Mouse (Mus musculus) heart, embryonic 10.5 days (tissue): ENCODE results near the gene Taar6. TPM values are rescaled to one million over a fixed set of nuclear protein-coding genes. Genes with fewer than 3 reads are reported as not detected.

Source experiments
- DNase-seq: peaks from one replicate; pipeline ENCODE4 v3.0.0-alpha.2; 2017; ENCODE audit warnings: low spot score
- H3K27ac ChIP-seq: fragments of 300-500 bp; sonication (generic); 2 replicates; pipeline ENCODE4 v1.5.1; 2016; ENCODE audit warnings: mild to moderate bottlenecking
- H3K27me3 ChIP-seq: fragments of 300-500 bp; sonication (generic); 2 replicates; pipeline ENCODE4 v1.6.1; 2016; ENCODE audit warnings: mild to moderate bottlenecking; ENCODE audit not compliant: poor library complexity, insufficient read depth, severe bottlenecking
- H3K36me3 ChIP-seq: fragments of 300-500 bp; sonication (generic); 2 replicates; pipeline ENCODE4 v1.6.1; 2016; ENCODE audit warnings: mild to moderate bottlenecking, moderate library complexity
- H3K4me1 ChIP-seq: fragments of 300-500 bp; sonication (generic); 2 replicates; pipeline ENCODE4 v1.6.1; 2016; ENCODE audit warnings: mild to moderate bottlenecking
- H3K4me3 ChIP-seq: fragments of 300-500 bp; sonication (generic); 2 replicates; pipeline ENCODE4 v1.5.1; 2016; ENCODE audit warnings: mild to moderate bottlenecking, moderate library complexity
- H3K9me3 ChIP-seq: fragments of 300-500 bp; sonication (generic); 2 replicates; pipeline ENCODE4 v1.6.1; 2016; ENCODE audit warnings: mild to moderate bottlenecking, moderate library complexity
- WGBS: fragments of 180-500 bp; shearing (Covaris S2); methylation state at CpG from one replicate; pipeline ENCODE4 v1.1.7; 2016; 5-methylcytosine and 5-hydroxymethylcytosine counted together
- polyA plus RNA-seq: library from polyadenylated mRNA; unstranded; fragments of >200 nt; fragmentation: Nextera tagmentation; extraction: Ambion mirVana; gene quantifications from 2 replicates; pipeline ENCODE4 v1.2.1, GENCODE M21; 2016

Gene Taar6
- polyA plus RNA-seq, 1 experiment from 2014 or later, result not detected

DNA sequence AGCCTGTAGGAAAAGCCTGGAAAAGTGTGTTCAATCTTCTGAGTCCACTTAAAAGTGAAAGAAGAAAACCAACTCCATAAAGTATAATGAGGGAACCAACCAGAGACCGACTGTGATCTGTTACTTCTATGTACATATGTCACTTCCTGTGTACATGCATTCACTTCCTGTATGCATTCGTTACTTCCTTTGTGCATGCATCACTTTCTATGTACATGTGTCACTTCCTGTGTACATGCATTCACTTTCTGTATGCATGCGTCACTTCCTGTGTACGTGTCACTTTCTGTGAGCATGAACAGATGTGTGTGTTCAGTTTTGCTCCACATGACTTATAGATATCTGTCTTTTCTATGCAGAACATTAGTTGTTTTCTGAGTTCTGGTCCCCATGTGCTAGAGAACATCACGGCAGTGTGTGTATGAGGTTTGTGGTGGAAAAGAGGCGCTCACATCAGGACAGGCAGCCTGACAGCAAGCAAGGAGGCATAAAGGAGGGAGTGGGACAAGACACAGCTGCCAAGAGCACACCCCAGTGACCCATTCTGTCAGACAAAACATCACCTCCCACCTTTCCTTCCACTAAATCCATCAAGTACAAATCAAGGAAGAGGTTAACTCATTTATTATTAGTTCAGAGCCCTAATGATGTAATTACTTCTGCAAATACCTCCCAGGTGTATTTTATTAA is 20.4 kb downstream of the Taar6 start:
- Histone ChIP-seq H3K4me3 (no peak overlapping the region), H3K27ac (no peak overlapping the region), H3K9me3 (no peaks in the 10 kb centered on the region), H3K36me3 (no peaks in the 10 kb centered on the region), H3K4me1 (no peaks in the 10 kb centered on the region), H3K27me3 (no peaks in the 10 kb centered on the region)
- WGBS, result 86% methylated on average over 6 of the region's 6 CpGs
- DNase-seq, result no peak

DNA sequence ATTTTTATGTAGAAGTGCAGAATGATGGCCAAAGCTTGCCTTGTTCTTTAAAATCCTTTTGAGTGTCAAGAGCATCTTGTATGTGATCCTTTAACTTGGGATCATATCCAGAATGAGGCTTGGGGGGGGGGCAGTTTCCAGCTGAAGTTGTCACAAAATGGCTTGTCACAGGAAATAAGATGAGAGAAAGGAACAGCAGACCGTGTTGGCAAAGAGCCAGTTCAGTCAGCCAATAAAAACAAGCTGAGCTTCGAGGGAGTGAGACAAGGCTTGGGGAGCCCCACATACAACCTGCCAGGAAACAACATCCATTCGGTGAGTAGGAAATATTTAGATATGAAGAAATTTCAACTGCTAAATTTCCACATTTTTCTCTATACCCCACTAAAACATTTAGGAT is 22.0 kb downstream of the Taar6 start:
- 51% methylated on average over 3 of the region's 3 CpGs for WGBS
- Histone ChIP-seq H3K36me3 (no peaks in the 10 kb centered on the region), H3K4me1 (no peaks in the 10 kb centered on the region), H3K9me3 (no peaks in the 10 kb centered on the region), H3K27ac (no peak overlapping the region), H3K27me3 (no peaks in the 10 kb centered on the region), H3K4me3 (no peak overlapping the region)
- peak; percentile 74 for DNase-seq

DNA sequence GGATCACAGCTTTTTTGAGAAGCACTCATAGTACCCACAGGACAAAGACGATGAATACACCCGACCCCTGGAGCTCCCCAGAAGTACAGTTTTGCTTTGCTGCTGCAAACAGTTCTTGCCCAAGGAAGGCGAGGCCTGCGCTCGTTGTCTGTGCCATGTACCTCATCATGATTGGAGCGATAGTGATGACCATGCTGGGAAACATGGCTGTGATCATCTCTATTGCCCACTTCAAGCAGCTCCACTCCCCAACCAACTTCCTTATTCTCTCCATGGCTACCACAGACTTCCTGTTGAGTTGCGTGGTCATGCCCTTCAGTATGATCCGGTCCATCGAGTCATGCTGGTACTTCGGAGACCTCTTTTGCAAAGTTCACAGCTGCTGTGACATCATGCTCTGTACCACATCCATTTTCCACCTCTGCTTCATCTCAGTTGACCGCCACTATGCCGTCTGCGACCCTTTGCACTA is 25.0 kb downstream of the Taar6 start, which contains the start of gene Taar4:
TSS of gene Taar4 (plus strand) at position 51 of the 472 bp plus-strand sequence.
- Histone ChIP-seq H3K36me3 (no peaks in the 10 kb centered on the region), H3K27me3 (no peaks in the 10 kb centered on the region), H3K4me1 (peaks cover 4% of the 10 kb centered on the region; the same call in 1 of the 2 replicates), H3K4me3 (no peak within 1 kb of the TSS), H3K9me3 (no peaks in the 10 kb centered on the region), H3K27ac (no peak within 1 kb of the TSS)
- no peak for DNase-seq
- WGBS, result 91% methylated on average over 13 of the region's 13 CpGs

DNA sequence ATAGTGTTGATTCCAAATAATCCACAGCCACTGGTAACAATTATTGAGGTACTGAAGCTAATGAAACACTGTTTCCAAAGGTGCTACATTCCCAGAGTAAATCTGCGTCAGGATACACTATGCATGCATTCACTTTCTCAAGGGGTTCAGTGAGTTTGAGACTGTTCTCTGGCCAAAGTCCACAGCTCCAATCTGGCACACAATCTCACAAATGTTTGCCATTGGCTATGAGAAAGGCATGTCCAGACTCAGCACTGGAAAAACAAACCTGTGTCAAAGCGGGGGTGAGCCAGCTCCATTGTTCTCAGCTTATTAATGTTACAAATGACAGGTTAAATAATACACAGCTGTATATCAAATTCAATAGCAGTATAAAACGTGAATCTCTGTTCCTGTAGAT is 26.4 kb downstream of the Taar6 start:
- no peaks in the 10 kb centered on the region for H3K27me3 ChIP-seq
- WGBS, result 65% methylated on average over 3 of the region's 3 CpGs
- peaks cover 7% of the 10 kb centered on the region; the same call in 1 of the 2 replicates for H3K4me1 ChIP-seq
- no peak overlapping the region for H3K4me3 ChIP-seq
- no peaks in the 10 kb centered on the region for H3K9me3 ChIP-seq
- no peak overlapping the region for H3K27ac ChIP-seq
- H3K36me3 ChIP-seq, result no peaks in the 10 kb centered on the region
- DNase-seq, result no peak

DNA sequence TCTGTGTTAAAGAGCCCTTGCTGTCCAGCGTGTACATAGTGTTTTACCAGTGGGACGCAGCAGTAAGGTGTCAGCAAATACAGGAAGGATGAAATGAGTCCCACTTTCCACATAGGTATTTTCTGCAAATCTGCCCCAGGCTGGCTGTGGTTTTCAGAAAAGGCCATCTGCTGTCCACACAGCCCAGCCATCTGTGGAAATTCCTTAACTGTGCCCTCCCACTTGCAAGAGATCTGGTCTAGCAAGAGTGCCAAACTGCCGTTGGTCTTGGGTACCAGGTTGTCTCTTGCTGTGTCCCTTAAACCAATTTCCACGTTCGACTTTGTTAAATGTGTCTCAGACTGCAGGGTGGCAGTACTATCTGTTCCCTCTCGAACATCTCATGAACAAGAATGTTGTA is 33.7 kb downstream of the Taar6 start:
- Histone ChIP-seq H3K27me3 (no peaks in the 10 kb centered on the region), H3K4me3 (no peak overlapping the region), H3K9me3 (no peaks in the 10 kb centered on the region), H3K36me3 (no peaks in the 10 kb centered on the region), H3K4me1 (0 out of 2 replicates have a peak, but pooled peaks cover 4% of the 10 kb centered on the region), H3K27ac (no peak overlapping the region)
- DNase-seq, result no peak
- 79% methylated on average over 6 of the region's 6 CpGs for WGBS

DNA sequence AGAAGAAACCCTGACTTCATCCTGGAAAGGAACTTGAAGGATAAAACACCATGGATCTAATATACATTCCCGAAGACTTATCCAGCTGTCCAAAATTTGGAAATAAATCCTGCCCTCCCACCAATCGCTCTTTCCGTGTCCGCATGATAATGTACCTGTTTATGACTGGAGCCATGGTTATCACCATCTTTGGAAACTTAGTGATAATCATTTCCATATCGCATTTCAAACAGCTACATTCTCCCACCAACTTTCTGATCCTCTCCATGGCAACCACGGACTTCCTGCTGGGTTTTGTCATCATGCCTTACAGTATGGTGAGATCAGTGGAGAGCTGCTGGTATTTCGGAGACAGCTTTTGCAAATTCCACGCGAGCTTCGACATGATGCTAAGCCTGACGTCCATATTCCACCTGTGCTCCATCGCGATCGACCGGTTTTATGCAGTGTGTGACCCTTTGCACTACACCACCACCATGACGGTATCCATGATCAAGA is 35.9 kb downstream of the Taar6 start, which contains the start of gene Taar3:
TSS of gene Taar3 (plus strand) at position 51 of the 498 bp plus-strand sequence.
- Histone ChIP-seq H3K9me3 (no peaks in the 10 kb centered on the region), H3K27ac (no peak within 1 kb of the TSS), H3K27me3 (no peaks in the 10 kb centered on the region), H3K36me3 (no peaks in the 10 kb centered on the region), H3K4me3 (no peak within 1 kb of the TSS), H3K4me1 (0 out of 2 replicates have a peak, but pooled peaks cover 4% of the 10 kb centered on the region)
- 85% methylated on average over 16 of the region's 16 CpGs for WGBS
- no peak for DNase-seq

DNA sequence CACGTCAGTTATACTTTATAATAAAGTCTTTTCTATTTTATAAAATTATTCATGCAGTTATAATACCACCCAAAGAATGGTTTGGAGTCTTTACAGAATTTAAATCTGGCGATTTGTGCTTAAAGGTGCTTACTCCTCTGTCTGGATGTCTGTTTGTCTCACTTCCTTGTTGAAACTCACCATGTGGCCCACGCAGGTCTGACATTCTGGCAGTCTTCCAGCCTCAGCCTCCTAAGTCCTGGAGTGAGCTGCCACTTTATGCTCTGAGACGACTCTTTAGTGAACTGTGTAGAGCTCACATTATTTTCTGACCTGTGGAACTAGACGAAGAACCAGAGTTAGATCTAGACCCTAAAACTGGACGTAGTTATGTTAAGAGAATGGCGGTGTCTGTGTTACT is 37.4 kb downstream of the Taar6 start:
- Histone ChIP-seq H3K27me3 (no peaks in the 10 kb centered on the region), H3K4me3 (no peak overlapping the region), H3K36me3 (no peaks in the 10 kb centered on the region), H3K4me1 (no peaks in the 10 kb centered on the region), H3K9me3 (no peaks in the 10 kb centered on the region), H3K27ac (no peak overlapping the region)
- DNase-seq, result no peak
- WGBS, result 64% methylated on average over 7 of the region's 7 CpGs

DNA sequence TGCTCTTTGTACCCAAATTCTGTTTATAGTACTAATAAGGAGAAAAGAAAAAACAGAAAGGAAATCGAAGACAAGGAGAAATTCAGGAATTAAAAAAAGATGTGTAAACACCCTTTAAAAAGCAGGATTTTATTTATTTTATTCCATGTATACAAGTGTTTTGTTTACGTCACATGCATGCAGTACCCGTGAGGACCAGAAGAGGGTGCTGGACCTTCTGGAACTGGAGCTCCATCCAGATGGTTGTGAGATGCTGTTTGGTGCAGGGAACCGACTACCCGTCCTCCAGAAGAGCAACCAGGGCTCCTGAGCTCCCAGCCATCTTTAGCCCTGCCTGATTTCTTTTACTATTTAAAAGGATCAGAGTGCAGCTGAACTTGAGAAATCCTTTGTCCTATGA is 43.0 kb downstream of the Taar6 start:
- no peak for DNase-seq
- no peaks in the 10 kb centered on the region for H3K9me3 ChIP-seq
- no peaks in the 10 kb centered on the region for H3K36me3 ChIP-seq
- no peak overlapping the region for H3K27ac ChIP-seq
- 75% methylated on average over 5 of the region's 5 CpGs for WGBS
- H3K4me3 ChIP-seq, result no peak overlapping the region
- H3K4me1 ChIP-seq, result no peaks in the 10 kb centered on the region
- H3K27me3 ChIP-seq, result no peaks in the 10 kb centered on the region

DNA sequence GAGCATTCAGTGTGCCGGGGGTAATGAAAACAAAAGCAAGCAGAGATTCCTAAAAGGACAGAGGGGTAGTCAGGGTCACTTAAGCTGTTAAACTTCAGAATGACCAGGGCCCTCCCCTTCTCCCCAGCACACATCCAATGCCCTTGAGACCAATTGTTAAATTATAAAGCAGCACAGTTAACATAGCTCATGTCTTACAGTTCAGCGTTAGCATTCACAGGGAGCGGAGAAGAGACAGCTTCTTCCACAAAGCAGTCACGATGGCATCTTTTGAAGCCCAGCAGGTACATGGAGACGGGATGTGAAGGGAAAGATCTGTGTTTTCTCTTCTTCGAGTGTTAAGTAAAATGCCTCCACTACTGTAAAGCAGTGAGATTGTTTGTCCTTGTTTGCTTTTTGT is 47.1 kb downstream of the Taar6 start, which contains the start of gene Taar2:
TSS of gene Taar2 (plus strand) at position 261 of the 400 bp plus-strand sequence.
- WGBS, result 59% methylated on average over 6 of the region's 6 CpGs
- H3K9me3 ChIP-seq, result no peaks in the 10 kb centered on the region

DNA sequence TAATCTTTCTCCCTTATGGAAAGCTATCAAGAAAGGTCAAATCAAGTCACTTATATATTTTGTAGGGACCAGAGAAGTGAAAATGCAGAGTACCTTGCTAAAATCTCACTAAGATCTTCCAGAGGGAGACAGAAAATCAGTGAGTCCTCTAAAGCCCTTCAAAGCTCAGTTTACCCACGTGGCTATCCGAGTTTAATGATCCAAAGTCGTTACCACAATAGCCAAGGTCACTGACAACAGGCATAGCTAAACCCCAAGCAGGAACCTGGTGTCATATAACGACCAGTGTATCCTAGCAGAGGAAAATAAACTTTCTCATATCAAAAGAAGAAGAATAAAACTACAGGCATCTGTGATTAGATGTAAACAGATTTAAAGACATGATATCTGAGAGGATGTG is 47.8 kb downstream of the Taar6 start:
- no peak for DNase-seq
- Histone ChIP-seq H3K4me3 (no peak overlapping the region), H3K9me3 (no peaks in the 10 kb centered on the region), H3K27ac (no peak overlapping the region), H3K36me3 (no peaks in the 10 kb centered on the region), H3K27me3 (no peaks in the 10 kb centered on the region), H3K4me1 (peaks cover 3% of the 10 kb centered on the region; the same call in 1 of the 2 replicates)
- WGBS, result 49% methylated on average over 4 of the region's 4 CpGs

More for the DNA sequence above, 47.1 kb downstream of the Taar6 start, which contains the start of gene Taar2:
- DNase-seq, result no peak
- H3K4me3 ChIP-seq, result no peak within 1 kb of the TSS
- H3K27ac ChIP-seq, result no peak within 1 kb of the TSS
- no peaks in the 10 kb centered on the region for H3K27me3 ChIP-seq
- H3K36me3 ChIP-seq, result no peaks in the 10 kb centered on the region
- H3K4me1 ChIP-seq, result peaks cover 3% of the 10 kb centered on the region; the same call in 1 of the 2 replicates

Other genes starting within 250 kb of the Taar6 start
- 94.5 and 118 TPM in 2 replicates for gene Rps12, start 198.4 kb downstream of the Taar6 start, polyA plus RNA-seq
- 5.6 and 7.1 TPM in 2 replicates for gene Slc18b1, start 188.7 kb downstream of the Taar6 start, polyA plus RNA-seq
- gene Vnn3, start 134.2 kb downstream of the Taar6 start, polyA plus RNA-seq, result not detected in 2 replicates
- 12.3 and 12.4 TPM in 2 replicates for gene Vnn1, start 91.0 kb downstream of the Taar6 start, polyA plus RNA-seq
- gene Taar1, start 65.3 kb downstream of the Taar6 start, polyA plus RNA-seq, result not detected in 2 replicates
- gene Taar2, start 47.1 kb downstream of the Taar6 start, polyA plus RNA-seq, result 0.14 TPM in 1 of 2 replicates, not detected in the other
- gene Taar3, start 36.1 kb downstream of the Taar6 start, polyA plus RNA-seq, result not detected in 2 replicates
- not detected in 2 replicates for gene Taar4, start 25.2 kb downstream of the Taar6 start, polyA plus RNA-seq
- gene Taar5, start 14.9 kb downstream of the Taar6 start, polyA plus RNA-seq, result not detected in 2 replicates
- gene Taar7a, start 7.8 kb upstream of the Taar6 start, polyA plus RNA-seq, result not detected in 2 replicates
- gene Taar7b, start 14.3 kb upstream of the Taar6 start, polyA plus RNA-seq, result not detected in 2 replicates
- not detected in 2 replicates for gene Taar7d, start 41.6 kb upstream of the Taar6 start, polyA plus RNA-seq
- not detected in 2 replicates for gene Taar7e, start 52.0 kb upstream of the Taar6 start, polyA plus RNA-seq
- gene Taar7f, start 63.9 kb upstream of the Taar6 start, polyA plus RNA-seq, result not detected in 2 replicates
- gene Taar8a, start 90.9 kb upstream of the Taar6 start, polyA plus RNA-seq, result not detected in 2 replicates
- not detected in 2 replicates for gene Taar8b, start 106.6 kb upstream of the Taar6 start, polyA plus RNA-seq
- not detected in 2 replicates for gene Taar8c, start 116.3 kb upstream of the Taar6 start, polyA plus RNA-seq
- gene Taar9, start 123.9 kb upstream of the Taar6 start, polyA plus RNA-seq, result not detected in 2 replicates
- gene Stx7, start 163.7 kb upstream of the Taar6 start, polyA plus RNA-seq, result 78.7 and 81.8 TPM in 2 replicates
- 1.6 and 6.2 TPM in 2 replicates for gene Moxd1, start 237.9 kb upstream of the Taar6 start, polyA plus RNA-seq